Mouse (Mus musculus): ENCODE measurements around the gene Pmvk.

Pmvk gene

DNA sequence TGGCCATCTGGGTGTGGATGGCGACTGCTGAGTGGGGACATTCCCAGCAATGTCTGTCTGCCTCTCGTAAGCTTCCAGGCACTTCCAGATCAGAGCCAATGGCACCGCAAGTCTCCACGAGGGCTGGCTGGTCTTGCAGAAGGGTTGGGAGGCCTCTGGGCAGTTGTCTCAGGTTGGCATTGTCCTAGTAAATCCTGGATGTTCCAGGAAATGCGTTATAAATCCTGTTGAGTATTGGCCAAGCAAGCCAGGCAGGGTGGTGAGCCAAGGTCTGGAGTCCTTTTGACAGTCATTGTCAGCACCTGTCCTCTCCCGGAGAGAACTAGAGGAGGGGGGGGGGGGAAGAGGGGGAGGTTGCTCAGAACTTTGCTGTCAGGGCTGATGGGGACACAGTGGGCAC, 24.7 kb downstream of the Pmvk start:
- no peak for DNase-seq (ENCODE audit: low read depth, low spot score)

DNA sequence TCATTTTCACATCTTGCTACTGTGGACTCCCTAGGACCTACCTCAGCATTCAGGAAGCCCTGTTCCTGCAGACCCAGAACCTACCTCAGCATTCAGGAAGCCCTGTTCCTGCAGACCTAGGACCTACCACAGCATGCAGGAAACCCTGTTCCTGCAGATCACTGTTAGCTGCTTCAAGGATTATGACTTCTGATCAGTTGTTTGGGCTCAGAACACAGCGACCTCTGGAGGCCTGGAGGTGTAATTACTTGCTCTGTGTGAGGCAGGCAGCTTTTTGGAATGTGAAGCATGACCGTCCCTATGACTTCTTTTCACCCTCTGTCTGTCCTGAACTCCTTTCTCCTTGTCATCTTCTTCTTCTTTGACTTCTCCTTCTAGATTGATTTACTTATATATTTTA, 27.1 kb downstream of the Pmvk start:
- DNase-seq (ENCODE audit: low read depth, low spot score): peak; percentile 82

DNA sequence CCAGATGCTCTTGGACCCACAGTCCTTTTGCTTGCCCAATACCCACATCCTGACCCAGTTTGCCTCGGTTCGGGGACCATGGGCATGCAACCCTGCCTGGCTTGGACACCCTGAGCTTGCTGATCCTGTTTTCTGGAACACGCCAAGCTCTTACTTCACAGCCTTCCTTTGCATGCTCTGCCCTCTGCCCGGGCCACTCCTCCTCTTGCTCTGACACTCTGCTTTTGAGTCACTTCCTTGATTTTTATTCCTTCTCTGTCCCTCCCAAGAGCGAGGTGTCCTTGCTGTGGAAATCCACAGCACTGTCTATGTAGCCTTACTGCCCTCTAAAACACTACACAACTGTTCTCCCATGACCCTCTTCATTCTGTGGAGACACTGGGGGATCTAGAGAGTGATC, 27.9 kb downstream of the Pmvk start:
- DNase-seq (ENCODE audit: low read depth, low spot score): peak; percentile 30

DNA sequence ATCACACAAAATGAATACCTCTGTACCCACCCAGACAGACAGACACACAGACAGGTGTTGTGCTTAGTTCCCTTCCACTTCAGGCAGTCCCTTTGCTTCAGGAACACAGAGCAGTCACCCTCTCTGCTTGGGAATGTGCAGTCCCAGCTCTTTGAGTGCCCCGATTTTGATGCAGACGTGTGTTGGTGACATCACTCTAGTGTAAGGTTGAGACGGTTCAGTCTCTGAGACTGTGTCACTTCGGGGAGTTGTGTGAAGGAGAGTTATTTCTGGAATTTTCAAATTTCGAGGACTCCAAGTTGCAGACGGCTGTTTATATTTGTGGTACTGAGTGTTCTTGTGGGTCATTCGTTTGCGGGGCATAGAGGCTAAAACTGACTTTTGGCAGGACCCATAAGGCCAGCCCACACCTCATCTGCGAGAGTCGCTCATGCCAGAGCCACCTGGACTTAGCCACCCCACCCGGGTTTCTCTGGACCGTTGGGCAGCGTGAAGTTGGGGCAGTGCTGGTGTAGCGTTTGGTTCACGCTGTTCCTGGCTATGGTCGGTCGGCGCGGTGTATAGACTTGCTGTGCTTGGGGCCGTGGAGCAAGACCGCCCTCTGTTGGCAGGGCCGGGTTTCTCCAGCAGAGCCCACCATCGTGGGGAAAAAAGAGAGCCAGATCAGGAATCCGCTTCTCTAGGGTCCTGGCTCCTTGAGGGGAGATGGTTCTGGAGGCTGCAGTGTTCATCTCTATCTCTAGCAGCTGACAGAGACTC, 30.6 kb downstream of the Pmvk start:
- peak; percentile 83 for DNase-seq (ENCODE audit: low read depth, low spot score)

DNA sequence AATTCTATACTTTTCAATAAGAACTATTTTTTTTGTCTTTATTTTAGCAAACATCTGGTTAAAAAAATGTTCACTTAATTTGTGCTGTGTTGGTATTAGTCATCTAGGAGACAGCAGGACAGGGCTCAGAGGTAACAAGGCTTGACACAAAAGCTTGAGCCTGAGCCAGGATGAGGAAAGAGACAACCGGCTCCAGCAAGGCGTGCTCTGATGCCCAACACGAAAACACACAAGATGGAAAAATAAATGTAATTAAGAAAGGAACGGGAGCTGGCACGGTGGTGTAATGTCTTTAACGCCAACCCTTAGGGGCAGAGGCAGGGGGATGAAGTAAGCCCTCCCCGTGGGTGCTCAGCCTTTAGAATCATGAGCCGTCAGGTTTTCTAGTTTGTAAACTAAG, 31.8 kb downstream of the Pmvk start:
- DNase-seq (ENCODE audit: low read depth, low spot score): no peak

DNA sequence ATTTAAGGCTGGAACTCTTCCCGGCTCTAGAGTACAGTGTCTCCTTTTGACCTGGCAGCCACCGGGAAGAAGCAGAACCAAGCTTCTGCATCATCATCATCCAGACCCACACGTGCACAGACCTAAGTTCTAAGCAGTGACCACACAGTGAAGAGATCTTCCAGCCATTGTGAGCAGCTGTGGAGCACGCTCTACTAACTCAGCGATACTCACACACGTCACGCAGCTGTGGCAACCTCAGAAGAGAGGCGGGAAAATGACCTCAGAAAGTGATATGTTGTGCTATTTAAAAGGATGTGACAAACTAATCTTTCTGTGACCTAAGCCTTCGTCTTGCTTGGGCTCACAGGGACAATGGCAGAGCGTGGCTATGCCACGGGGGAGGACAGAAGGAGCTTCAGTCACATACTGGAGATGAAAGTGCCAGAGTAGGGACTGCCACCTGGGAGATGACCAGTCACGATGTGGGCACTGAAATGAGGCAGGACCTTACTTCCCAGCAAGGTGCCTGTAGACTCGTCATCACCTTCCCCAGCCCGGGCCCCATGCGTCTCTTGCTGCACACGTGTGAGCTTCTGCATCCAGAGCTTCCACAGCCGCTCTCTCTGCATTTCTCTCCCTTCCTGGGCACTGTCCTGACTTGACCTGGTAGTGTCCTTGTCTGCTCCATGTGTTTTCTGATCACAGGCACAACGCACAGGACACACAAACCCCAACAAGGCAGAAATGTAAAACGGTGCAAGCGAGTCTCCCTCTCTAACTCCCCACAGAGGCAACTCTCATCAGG, 32.8 kb downstream of the Pmvk start:
- DNase-seq (ENCODE audit: low read depth, low spot score): peak; percentile 67

DNA sequence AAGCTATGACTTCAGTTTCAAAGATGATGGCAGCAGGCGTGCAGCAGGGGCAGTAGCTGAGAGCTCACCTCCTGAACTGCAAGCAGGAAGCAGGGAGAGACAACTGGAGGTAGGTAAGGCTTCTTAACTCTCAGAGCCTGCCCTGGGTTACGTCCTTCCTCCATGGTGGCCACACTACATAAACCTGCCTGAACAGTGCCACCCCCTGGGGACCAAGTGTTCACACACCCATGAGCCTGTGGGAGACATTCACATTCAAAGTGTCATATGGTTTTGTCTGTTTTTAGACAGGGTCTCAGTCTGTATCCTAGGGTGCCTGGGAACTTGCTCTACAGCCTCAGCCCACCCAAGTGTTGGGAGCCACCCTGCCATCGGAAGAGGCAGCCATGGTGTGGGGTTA, 36.4 kb downstream of the Pmvk start:
- DNase-seq (ENCODE audit: low read depth, low spot score): peak; percentile 28

DNA sequence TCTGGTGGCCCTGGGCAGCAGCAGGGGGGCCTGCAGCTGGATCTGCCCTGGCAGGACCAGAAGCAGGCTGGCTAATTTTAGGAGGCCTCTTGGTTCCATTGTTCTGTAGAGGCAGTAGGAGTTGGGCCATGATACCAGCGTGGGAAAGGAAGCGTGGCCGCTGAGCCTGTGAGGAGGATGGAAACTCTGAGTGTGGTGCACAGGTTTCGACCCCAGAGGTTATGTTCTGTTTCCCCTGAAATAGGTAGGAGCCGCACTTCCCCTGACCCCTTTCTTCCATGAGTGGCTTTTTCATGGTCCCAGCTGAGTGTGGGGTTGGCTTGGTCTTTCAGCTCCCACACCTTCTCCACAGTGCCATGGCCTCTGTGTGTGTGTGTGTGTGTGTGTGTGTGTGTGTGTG, 37.2 kb downstream of the Pmvk start:
- no peak for DNase-seq (ENCODE audit: low read depth, low spot score)

DNA sequence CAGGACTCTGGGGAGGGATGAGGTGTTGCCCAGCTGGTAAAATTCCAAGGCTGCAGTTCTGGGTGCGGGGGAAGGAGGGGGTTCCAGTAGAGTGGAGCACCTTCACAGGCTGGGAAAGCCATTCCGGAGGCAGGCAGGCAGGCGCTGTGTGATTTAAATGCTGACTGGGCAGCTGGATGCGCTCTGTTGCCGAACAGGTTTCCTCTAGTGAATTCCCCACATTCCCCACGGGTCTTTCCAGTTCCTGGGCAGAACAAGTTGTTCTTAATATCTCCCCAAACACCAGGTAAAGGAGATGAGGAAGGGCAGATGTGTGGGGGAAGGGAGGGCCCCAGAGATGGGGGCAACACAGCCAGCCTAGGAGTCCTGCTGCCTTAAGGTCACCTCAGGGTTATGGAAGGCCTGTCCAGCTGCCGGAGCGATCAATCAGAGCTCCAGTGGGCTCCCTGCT, 38.4 kb downstream of the Pmvk start:
- DNase-seq (ENCODE audit: low read depth, low spot score): no peak

DNA sequence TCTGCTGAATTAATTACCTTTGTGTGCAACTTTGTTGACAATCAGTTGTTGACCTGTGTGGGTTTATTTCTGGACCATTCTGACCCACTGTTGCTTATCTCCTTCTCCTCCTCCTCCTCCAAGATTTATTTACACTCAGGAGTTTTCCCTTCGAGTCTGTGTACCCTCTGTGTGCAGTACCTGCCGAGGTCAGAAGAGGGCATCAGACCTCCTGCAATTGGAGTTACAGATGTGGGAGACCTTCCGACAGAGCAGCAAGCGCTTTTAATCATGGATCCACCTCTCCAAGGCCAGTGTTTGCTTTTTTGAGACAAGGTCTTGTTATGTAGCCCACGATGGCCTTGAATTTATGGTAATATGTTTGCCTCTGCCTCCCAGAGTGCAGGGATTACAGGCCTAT, 40.3 kb downstream of the Pmvk start:
- DNase-seq (ENCODE audit: low read depth, low spot score): no peak

DNA sequence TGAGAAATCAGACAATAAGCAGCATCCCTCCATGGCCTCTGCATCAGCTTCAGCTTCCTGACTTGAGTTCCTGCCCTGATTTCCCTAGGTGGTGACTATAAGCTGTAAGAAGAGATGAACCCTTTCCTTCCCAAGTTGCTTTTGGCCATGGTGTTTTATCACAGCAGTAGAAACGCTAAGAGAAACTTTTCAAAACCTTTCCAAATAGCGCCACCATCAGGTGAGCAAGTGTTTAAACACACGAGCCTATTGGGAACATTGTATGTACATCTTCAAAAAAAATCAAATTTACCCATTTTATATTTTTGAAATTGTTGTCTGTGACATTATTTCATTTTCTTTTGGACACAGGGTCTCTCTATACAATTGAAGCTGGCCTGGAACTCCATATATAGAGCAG, 42.0 kb downstream of the Pmvk start:
- no peak for DNase-seq (ENCODE audit: low read depth, low spot score)

DNA sequence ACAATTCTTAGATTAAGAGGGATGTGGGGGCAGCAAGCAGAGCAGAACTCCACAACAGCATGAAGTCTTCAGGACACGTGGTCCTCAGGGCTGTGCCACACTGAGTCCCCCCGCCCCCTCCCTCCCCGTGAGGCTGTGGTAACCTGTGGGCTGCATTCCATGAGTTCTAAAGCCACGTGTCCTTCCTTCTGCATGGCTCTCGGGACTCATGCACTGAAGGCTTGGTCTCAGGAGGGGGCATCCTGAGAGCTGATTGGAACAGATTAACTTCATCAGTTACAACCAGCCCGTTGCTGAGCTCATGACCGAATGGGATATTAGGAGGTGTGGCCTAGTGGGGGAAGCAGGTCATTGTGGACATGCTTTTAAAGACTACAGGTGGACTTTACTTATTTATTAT, 45.4 kb downstream of the Pmvk start:
- DNase-seq (ENCODE audit: low read depth, low spot score): no peak

DNA sequence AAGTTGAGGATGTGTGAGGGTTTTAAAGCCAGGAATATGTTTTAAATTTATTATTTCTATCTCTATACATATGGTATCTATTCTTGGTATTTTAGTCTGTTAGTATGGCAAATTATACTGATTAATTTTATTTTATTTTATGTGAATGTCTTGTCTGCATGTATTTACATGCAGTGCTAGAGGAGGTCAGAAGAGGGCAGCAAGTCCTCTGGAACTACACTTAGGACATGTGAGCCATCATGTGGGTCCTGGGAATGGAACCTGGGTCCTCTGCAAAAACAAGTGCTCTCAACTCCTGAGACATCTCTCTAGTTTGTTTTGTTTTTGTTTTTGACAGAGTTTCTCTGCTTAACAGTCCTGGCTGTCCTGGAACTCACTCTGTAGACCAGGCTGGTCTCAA, 47.1 kb downstream of the Pmvk start:
- peak; percentile 26 for DNase-seq (ENCODE audit: low read depth, low spot score)

DNA sequence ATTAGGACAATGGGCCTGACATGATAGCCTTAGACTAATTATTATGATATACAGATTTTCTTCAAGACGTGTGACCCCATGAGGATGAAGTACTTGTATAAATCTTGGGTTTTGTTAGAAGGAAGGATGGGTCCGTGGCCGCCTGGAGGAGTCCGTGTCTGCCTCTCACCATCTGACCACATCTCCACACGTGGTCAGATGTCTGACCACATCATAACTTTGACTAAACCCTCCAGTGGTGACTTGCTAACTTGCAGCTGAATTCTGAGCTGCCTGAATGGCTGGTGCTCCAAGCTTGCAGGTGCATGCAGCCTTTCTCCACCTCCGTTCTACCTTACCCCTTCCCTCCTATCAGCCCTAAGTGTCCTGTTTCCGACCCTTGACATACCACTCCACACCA, 48.2 kb downstream of the Pmvk start:
- DNase-seq (ENCODE audit: low read depth, low spot score): no peak

DNA sequence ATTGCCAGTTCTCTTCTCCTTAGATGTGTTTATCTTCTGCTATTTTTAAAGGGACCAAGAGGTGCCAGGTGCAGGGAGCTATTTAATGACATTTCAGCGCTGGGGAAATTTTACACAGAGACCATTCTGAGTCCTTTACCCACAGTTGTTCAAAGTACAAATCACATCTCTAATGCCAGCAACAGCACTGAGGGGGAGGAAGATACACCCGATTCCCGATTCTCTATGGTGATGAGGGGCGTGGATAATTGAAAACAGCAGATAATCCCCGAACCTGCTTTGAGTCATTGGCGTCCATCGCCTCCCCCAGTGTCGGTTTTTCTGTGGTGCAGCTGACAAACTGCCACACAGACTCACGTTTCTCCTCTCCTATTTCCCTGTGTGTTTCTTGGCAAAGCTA, 53.7 kb downstream of the Pmvk start:
- DNase-seq (ENCODE audit: low read depth, low spot score): peak; percentile 38

DNA sequence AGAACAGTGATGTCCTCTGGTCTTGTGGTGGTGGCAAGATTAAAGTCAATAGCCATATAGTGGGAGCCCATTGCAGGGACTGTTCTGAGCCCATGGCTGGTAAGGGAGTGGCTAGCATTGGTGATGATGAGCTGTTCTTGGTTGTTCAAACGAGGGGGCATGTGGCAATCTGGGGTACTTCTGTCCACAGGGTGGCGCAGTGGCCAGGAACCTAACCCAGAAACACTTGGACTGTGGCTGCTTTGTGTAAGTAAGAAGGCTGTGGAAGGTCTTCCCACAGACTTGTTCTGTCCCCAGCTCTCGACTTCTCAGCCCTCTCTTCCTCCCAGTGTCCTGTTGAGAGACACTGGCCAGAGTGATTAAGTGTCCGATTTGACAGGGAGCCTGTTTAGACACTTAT, 56.6 kb downstream of the Pmvk start:
- peak; percentile 54 for DNase-seq (ENCODE audit: low read depth, low spot score)

DNA sequence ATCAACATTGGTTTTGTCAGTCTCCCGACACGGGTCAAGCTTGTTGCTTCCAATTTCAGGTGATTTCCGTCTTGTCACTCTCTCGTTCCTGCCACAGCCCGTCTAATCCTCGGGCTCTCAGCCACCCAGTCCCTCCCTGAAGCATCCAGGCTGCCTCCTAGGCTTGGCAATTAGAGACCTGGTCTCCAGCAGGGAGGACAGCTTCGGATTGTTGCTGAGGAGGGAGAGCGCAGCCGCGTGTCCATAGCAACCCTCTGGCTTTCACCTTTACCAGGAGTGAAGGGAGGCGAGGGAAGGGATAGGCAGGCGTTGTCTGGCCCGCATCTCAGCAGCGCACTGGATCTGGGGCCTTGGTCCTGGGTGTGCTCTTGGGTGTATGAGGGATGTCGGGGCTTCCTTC, 57.1 kb downstream of the Pmvk start:
- DNase-seq (ENCODE audit: low read depth, low spot score): no peak

DNA sequence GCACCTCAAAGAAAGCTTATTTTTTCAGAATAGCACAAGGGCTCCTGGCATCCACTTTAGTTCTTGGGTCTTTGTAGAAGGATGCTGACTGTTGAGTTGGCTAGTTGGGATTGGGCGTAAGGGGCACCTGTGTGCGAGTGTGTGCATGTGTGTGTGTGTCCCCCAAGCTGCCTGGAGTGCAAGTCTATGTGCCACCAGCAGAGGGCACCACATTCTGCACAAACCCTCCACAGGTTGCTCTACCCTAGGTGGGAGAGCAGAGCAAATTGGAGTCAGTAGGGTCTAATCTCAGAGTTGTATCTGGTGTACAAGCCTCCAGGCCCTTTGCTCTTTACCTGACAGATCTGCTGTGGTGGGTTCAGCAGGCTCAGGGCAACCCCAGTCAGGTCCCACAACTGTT, 57.9 kb downstream of the Pmvk start:
- peak; percentile 55 for DNase-seq (ENCODE audit: low read depth, low spot score)

DNA sequence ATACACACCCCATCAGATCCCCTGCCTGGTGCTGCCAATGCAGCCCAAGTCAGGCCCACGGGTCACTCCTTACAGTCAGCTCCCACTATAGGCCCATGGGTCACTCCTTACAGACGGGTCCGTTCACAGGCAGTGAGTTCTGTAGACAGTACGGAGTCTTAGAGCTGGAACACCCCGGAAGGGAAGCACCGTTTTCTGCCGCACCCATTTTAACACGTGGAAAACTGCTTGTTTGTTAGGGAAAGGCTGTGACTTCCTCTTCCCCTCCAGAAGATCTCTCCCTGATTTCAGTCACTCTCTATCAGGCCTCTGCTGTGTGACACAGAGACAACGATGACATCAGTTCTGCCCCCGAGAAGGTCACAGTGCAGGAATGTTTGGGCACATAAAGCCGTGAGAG, 61.1 kb downstream of the Pmvk start:
- no peak for DNase-seq (ENCODE audit: low read depth, low spot score)

DNA sequence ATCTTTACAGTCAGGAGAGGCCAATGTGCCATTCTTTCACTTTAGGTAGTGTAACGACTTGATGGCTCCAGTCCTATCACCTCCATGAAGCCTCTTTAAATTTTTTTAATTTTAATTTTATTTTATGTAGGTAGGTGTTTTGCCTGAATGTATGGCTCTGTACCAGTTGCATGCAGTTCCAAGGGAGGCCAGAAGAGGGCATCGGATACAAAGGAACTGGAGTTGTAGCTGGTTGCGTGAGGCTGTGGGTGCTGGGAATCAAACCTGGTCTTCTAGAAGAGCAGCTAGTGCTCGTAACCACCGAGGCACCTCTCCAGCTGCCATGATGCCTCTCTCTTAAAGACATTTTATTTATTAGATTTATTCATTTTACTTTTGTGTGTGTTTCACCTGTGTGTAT, 62.0 kb downstream of the Pmvk start:
- DNase-seq (ENCODE audit: low read depth, low spot score): no peak

All from A20 (cell line).